Mouse (Mus musculus) erythroblast, embryonic 14.5 days (primary cell): ENCODE results near the gene Cped1. TPM values are rescaled to one million over a fixed set of nuclear protein-coding genes. Genes with fewer than 3 reads are reported as not detected.

Experiments used
- H3K27me3 ChIP-seq: 2 replicates; pipeline ENCODE4 v1.6.1; 2012; ENCODE audit warnings: inconsistent platforms; ENCODE audit not compliant: control insufficient read depth
- H3K36me3 ChIP-seq: 2 replicates; pipeline ENCODE4 v1.6.1; 2012; ENCODE audit warnings: mild to moderate bottlenecking, inconsistent platforms; ENCODE audit not compliant: control insufficient read depth
- H3K4me1 ChIP-seq: 2 replicates; pipeline ENCODE4 v1.6.1; 2012; ENCODE audit warnings: inconsistent platforms; ENCODE audit not compliant: control insufficient read depth
- H3K4me3 ChIP-seq: replicated peaks from 2 replicates; pipeline ENCODE3; 2012; ENCODE audit warnings: moderate library complexity, mild to moderate bottlenecking, inconsistent platforms
- H3K9me3 ChIP-seq: 2 replicates; pipeline ENCODE4 v1.6.1; 2012; ENCODE audit warnings: low read length, inconsistent platforms, mixed read lengths; ENCODE audit not compliant: control insufficient read depth
- GATA1 ChIP-seq: IDR thresholded peaks from 2 replicates; pipeline ENCODE4 v1.6.1; 2012; ENCODE audit warnings: low read length, inconsistent platforms, mixed read lengths
- TAL1 ChIP-seq: IDR thresholded peaks from 3 replicates; pipeline ENCODE4 v1.6.1; 2012; ENCODE audit warnings: low read length, inconsistent platforms, mixed read lengths
- polyA plus RNA-seq: library from polyadenylated mRNA; stranded (reverse); fragments of >175 nt; gene quantifications from 2 replicates; pipeline ENCODE4 v1.2.3, GENCODE M21; 2012

The Cped1 gene
- polyA plus RNA-seq, 1 experiment = 0.02 TPM

GRCm38 (mm10) chr6:21981114-21981513 is 4.6 kb upstream of the Cped1 start:
- TF ChIP-seq TAL1 = no peak
- no peak for TF ChIP-seq GATA1
- H3K36me3 ChIP-seq = peaks cover 4% of the 10 kb centered on the region

DNA sequence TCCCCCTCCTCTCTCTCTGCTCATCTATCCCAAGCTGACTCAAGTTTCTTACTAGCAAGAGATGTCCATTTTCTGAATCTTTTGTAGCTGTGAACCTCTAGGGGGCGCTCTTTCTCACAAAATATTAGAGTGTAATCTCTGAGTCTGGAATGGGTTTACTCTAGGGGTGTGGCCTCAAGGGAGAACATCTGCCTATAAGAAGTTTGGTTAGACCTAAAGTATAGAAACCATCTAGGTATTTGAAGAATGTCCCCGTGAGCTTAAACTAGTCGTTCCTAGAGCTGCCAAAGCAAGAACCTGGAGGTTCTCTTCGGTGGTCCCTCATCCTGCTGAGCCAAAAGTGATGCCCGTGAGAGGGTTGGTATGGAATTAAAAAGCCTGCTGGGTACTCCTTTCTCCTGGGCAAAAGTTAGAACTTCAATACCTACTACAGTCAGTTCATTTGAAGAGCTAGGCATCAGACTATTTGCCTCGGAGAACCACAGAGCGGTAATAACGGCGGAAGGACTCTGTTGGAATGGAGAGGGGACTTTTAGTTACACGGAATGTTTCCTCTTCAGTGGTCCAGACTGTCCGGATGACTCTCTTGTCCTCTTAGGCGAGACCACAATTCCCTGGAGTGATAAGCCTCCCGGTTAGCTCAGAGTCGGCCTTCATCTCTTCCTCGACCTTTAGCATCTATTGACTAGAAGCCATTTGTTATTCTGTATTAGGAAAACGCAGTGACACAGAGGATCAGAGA is 555 bp upstream of the Cped1 start:
- no peaks in the 10 kb centered on the region for H3K9me3 ChIP-seq
- TF ChIP-seq TAL1 = no peak
- no peak for TF ChIP-seq GATA1
- H3K27me3 ChIP-seq = peaks cover 35% of the 10 kb centered on the region
- no peak overlapping the region for H3K4me3 ChIP-seq
- H3K36me3 ChIP-seq = no peaks in the 10 kb centered on the region
- H3K4me1 ChIP-seq = no peaks in the 10 kb centered on the region

More at GRCm38 (mm10) chr6:21981114-21981513, 4.6 kb upstream of the Cped1 start:
- peaks cover 12% of the 10 kb centered on the region for H3K27me3 ChIP-seq
- no peaks in the 10 kb centered on the region for H3K9me3 ChIP-seq
- H3K4me1 ChIP-seq = no peaks in the 10 kb centered on the region
- no peak overlapping the region for H3K4me3 ChIP-seq

DNA sequence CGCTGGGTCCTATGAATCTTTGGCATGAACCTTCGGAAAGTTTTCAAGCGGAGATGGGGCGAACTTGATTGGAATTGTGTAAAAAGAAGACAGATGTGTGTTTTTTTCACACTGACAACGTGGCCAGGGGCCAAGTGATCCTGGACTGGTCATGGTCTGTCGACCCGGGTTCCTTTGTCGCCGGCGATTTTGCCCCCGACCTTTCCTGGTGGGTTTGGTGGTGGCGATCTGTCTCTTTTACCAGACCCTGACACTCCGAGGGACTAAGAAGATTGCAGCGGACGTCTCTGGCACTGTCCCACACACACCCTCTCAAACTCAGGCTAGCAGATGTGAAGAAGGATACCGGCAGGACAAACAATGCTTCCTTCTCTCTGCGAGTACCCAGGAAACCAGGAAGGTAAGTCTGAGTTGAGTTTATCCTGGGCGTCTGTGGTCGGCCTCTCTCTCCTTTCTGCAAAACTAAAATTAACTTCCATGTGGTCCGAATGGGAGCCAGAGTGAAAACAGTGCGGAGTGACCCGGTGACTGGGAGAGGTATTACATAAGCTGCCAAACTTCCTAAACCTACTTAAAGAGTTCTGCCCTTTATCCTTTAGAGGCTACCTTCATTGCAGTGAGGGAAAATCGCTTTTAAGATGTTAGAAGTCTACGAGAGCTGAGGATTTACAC is 1.1 kb downstream of the Cped1 start:
- Histone ChIP-seq H3K36me3 (no peaks in the 10 kb centered on the region), H3K4me3 (peak overlapping the region; percentile 51), H3K4me1 (no peaks in the 10 kb centered on the region), H3K9me3 (no peaks in the 10 kb centered on the region), H3K27me3 (peaks cover 35% of the 10 kb centered on the region)
- TF ChIP-seq TAL1 = no peak

- Histone ChIP-seq H3K27me3 (peaks cover 35% of the 10 kb centered on the region), H3K36me3 (no peaks in the 10 kb centered on the region), H3K4me3 (no peak overlapping the region), H3K4me1 (no peaks in the 10 kb centered on the region), H3K9me3 (no peaks in the 10 kb centered on the region)
- TF ChIP-seq GATA1 (no peak), TAL1 (no peak)
Measured at GRCm38 (mm10) chr6:21987554-21987953, 1.8 kb downstream of the Cped1 start.

DNA sequence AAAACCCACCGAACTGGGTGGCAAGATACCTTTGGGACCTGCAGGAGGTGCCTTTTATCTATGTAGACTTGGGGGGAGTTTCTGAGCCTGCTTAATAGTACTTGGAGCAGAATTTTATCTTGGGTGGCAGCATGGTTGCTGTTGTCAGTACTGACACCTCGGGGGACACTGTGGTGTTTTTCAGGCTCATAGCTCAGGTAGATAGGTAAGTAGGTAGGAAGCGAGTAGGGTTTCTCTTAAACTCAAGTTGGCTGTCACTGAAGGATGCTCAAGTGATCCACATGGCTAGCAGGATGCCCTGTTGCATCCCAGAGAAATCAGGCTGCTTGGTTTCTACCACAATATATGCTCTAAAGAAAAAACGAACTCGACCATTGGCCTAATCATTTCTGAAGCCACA is 2.6 kb downstream of the Cped1 start:
- Histone ChIP-seq H3K27me3 (peaks cover 35% of the 10 kb centered on the region), H3K4me1 (no peaks in the 10 kb centered on the region), H3K4me3 (no peak overlapping the region), H3K36me3 (no peaks in the 10 kb centered on the region), H3K9me3 (no peaks in the 10 kb centered on the region)
- no peak for TF ChIP-seq GATA1
- TF ChIP-seq TAL1 = no peak

- no peaks in the 10 kb centered on the region for H3K36me3 ChIP-seq
- TF ChIP-seq TAL1 (no peak), GATA1 (no peak)
- no peaks in the 10 kb centered on the region for H3K9me3 ChIP-seq
- H3K27me3 ChIP-seq = peaks cover 35% of the 10 kb centered on the region
- H3K4me1 ChIP-seq = no peaks in the 10 kb centered on the region
- no peak overlapping the region for H3K4me3 ChIP-seq
Measured at GRCm38 (mm10) chr6:21989081-21989480, 3.4 kb downstream of the Cped1 start.

DNA sequence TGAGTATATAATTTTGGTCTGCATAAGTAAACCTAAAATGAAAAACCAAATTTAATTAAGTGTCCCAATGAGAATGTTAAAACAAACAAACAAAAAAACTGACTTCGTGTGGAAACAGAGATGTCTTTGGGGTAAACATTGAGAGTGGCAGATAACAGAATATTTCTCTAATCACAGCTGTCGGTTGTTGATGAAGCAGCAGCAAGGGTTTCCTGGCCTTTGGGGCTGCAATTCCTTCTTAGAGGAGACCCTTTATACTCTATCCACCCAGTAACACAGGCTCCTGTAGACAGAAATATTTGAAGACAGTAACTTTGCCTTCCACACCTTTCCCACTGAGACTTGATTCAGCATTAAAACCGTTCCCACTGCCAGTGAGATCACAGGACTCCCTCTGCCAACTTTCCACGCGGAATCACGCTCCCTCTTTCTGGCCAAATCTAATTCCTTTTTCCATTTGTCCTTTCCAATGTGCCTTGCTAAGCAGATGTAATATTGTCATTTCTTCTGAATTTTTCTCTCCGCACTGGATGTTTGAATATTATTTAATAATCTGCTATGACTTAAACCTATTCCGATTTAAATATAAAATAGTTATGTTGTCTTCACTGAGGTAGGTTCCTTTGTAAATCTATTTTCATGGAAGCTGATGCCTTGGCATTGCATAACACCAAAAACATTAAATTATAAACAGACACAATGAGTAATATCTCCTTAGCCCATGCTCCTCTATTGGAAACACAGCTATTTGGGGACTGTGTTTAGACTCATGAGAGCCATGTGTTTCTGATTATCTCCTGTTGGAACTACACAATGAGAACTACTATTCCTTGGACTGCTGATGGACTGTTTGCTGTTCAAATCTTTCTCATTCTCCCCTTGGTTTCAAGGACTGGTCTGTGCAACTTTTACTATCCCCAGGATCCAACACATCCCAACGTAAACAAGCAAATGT is 4.7 kb downstream of the Cped1 start:
- H3K4me3 ChIP-seq = no peak overlapping the region
- TF ChIP-seq TAL1 (no peak), GATA1 (no peak)

DNA sequence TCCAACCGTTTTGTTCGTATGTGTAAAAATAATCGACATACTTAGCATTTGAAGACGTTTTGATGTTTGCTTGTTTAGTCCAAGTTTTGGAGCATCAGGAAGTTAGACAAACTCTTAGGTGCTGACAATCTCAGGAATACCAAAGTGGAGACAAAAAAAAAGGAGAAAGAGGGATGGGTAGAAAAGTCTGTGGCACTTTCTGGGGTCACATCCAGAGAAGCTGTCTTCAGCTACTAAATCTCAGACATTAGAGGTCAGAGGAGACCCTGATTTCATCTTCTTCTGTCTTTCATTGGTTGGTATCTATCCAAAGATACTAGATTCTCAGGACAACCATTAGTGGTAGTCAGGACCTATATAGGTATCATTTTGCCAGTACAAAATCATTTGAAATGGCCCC is 5.4 kb downstream of the Cped1 start:
- Histone ChIP-seq H3K9me3 (no peaks in the 10 kb centered on the region), H3K4me3 (no peak overlapping the region), H3K4me1 (no peaks in the 10 kb centered on the region), H3K27me3 (peaks cover 23% of the 10 kb centered on the region), H3K36me3 (no peaks in the 10 kb centered on the region)
- TF ChIP-seq TAL1 (no peak), GATA1 (no peak)

More for the DNA sequence above, 4.7 kb downstream of the Cped1 start:
- Histone ChIP-seq H3K36me3 (no peaks in the 10 kb centered on the region), H3K4me1 (no peaks in the 10 kb centered on the region), H3K9me3 (no peaks in the 10 kb centered on the region), H3K27me3 (peaks cover 30% of the 10 kb centered on the region)

GRCm38 (mm10) chr6:21993070-21993469 is 7.4 kb downstream of the Cped1 start:
- H3K36me3 ChIP-seq = no peaks in the 10 kb centered on the region
- H3K4me3 ChIP-seq = no peak overlapping the region
- H3K27me3 ChIP-seq = peaks cover 4% of the 10 kb centered on the region
- no peaks in the 10 kb centered on the region for H3K9me3 ChIP-seq
- no peaks in the 10 kb centered on the region for H3K4me1 ChIP-seq
- TF ChIP-seq TAL1 (no peak), GATA1 (no peak)
